Mouse (Mus musculus): ENCODE measurements at regions not wholly inside any gene's neighbourhood (a gene's known extent, or its start where the extent isn't known, plus 50 kb on each side); places are given as distances from the start of the nearest gene placed in this dataset.

- Histone ChIP-seq H3K36me3 (ENCODE audit: control insufficient read depth, insufficient read depth, low read length, poor library complexity, severe bottlenecking) (no peaks in the 10 kb centered on the region), H3K4me1 (ENCODE audit: control insufficient read depth in 2 of 2, insufficient read depth in 2 of 2, low read length in 2 of 2, poor library complexity in 1 of 2) (no peaks in the 10 kb centered on the region), H3K9ac (ENCODE audit: insufficient read depth, low read depth, low read length, poor library complexity, severe bottlenecking) (no peak overlapping the region), H3K27ac (ENCODE audit: insufficient read depth, low read depth, low read length, poor library complexity, severe bottlenecking) (no peak overlapping the region), H3K9me3 (ENCODE audit: control insufficient read depth, insufficient read depth, low read depth, low read length) (no peaks in the 10 kb centered on the region), H3K4me3 (ENCODE audit: insufficient read depth in 1 of 2, low read depth in 1 of 2, low read length in 2 of 2, poor library complexity in 1 of 2, severe bottlenecking in 1 of 2) (no peak overlapping the region)
- no peak for DNase-seq (ENCODE audit: low read depth, low spot score)
- no peak for TF ChIP-seq ZNF384 (IDR thresholded peaks at IDR 0.05; ENCODE audit: low read depth, low read length)
- TF ChIP-seq HCFC1 (IDR thresholded peaks at IDR 0.05; ENCODE audit: borderline replicate concordance, insufficient read depth, low read length), result no peak
- no peak for TF ChIP-seq CHD2 (IDR thresholded peaks at IDR 0.05; ENCODE audit: low read depth, low read length)
- no peak for TF ChIP-seq MAFK (IDR thresholded peaks at IDR 0.05; ENCODE audit: insufficient read depth, low read depth, low read length)
- TF ChIP-seq ZC3H11A (IDR thresholded peaks at IDR 0.05; ENCODE audit: borderline replicate concordance, low read depth, low read length), result no peak
- in situ Hi-C loops (cut with MboI; ENCODE audit: low sequenced_read_pairs in 2 of 2, unreplicated experiment in 2 of 2), result no loop called here
Observed at GRCm38 (mm10) chr17:45955481-45955880, 76.7 kb downstream of the Vegfa start.

GRCm38 (mm10) chr17:45954824-45955223 is 77.3 kb downstream of the Vegfa start:
- Histone ChIP-seq H3K4me3 (ENCODE audit: insufficient read depth in 1 of 2, low read depth in 1 of 2, low read length in 2 of 2, poor library complexity in 1 of 2, severe bottlenecking in 1 of 2) (no peak overlapping the region), H3K9ac (ENCODE audit: insufficient read depth, low read depth, low read length, poor library complexity, severe bottlenecking) (no peak overlapping the region), H3K9me3 (ENCODE audit: control insufficient read depth, insufficient read depth, low read depth, low read length) (no peaks in the 10 kb centered on the region), H3K27ac (ENCODE audit: insufficient read depth, low read depth, low read length, poor library complexity, severe bottlenecking) (no peak overlapping the region), H3K36me3 (ENCODE audit: control insufficient read depth, insufficient read depth, low read length, poor library complexity, severe bottlenecking) (no peaks in the 10 kb centered on the region), H3K4me1 (ENCODE audit: control insufficient read depth in 2 of 2, insufficient read depth in 2 of 2, low read length in 2 of 2, poor library complexity in 1 of 2) (no peaks in the 10 kb centered on the region)
- no peak for TF ChIP-seq CHD2 (IDR thresholded peaks at IDR 0.05; ENCODE audit: low read depth, low read length)
- TF ChIP-seq HCFC1 (IDR thresholded peaks at IDR 0.05; ENCODE audit: borderline replicate concordance, insufficient read depth, low read length), result no peak
- TF ChIP-seq ZC3H11A (IDR thresholded peaks at IDR 0.05; ENCODE audit: borderline replicate concordance, low read depth, low read length), result no peak
- no peak for TF ChIP-seq MAFK (IDR thresholded peaks at IDR 0.05; ENCODE audit: insufficient read depth, low read depth, low read length)
- no peak for TF ChIP-seq ZNF384 (IDR thresholded peaks at IDR 0.05; ENCODE audit: low read depth, low read length)
- no peak for DNase-seq (ENCODE audit: low read depth, low spot score)
- in situ Hi-C loops (cut with MboI; ENCODE audit: low sequenced_read_pairs in 2 of 2, unreplicated experiment in 2 of 2), result no loop called here

- no peaks in the 10 kb centered on the region for H3K36me3 ChIP-seq (ENCODE audit: control insufficient read depth, insufficient read depth, low read length, poor library complexity, severe bottlenecking)
- in situ Hi-C loops (cut with MboI; ENCODE audit: low sequenced_read_pairs in 2 of 2, unreplicated experiment in 2 of 2), result no loop called here
- H3K27ac ChIP-seq (ENCODE audit: insufficient read depth, low read depth, low read length, poor library complexity, severe bottlenecking), result no peak overlapping the region
- H3K4me1 ChIP-seq (ENCODE audit: control insufficient read depth in 2 of 2, insufficient read depth in 2 of 2, low read length in 2 of 2, poor library complexity in 1 of 2), result no peaks in the 10 kb centered on the region
- H3K9ac ChIP-seq (ENCODE audit: insufficient read depth, low read depth, low read length, poor library complexity, severe bottlenecking), result no peak overlapping the region
- H3K4me3 ChIP-seq (ENCODE audit: insufficient read depth in 1 of 2, low read depth in 1 of 2, low read length in 2 of 2, poor library complexity in 1 of 2, severe bottlenecking in 1 of 2), result no peak overlapping the region
- DNase-seq (ENCODE audit: low read depth, low spot score), result no peak
- H3K9me3 ChIP-seq (ENCODE audit: control insufficient read depth, insufficient read depth, low read depth, low read length), result no peaks in the 10 kb centered on the region
- no peak for TF ChIP-seq ZC3H11A (IDR thresholded peaks at IDR 0.05; ENCODE audit: borderline replicate concordance, low read depth, low read length)
- no peak for TF ChIP-seq CHD2 (IDR thresholded peaks at IDR 0.05; ENCODE audit: low read depth, low read length)
- TF ChIP-seq MAFK (IDR thresholded peaks at IDR 0.05; ENCODE audit: insufficient read depth, low read depth, low read length), result no peak
- TF ChIP-seq ZNF384 (IDR thresholded peaks at IDR 0.05; ENCODE audit: low read depth, low read length), result no peak
- TF ChIP-seq HCFC1 (IDR thresholded peaks at IDR 0.05; ENCODE audit: borderline replicate concordance, insufficient read depth, low read length), result no peak
Observed at GRCm38 (mm10) chr17:45953523-45953922, 78.6 kb downstream of the Vegfa start.

GRCm38 (mm10) chr17:45950533-45951164 is 81.5 kb downstream of the Vegfa start:
- H3K27ac ChIP-seq (ENCODE audit: insufficient read depth, low read depth, low read length, poor library complexity, severe bottlenecking), result no peak overlapping the region
- no peaks in the 10 kb centered on the region for H3K4me1 ChIP-seq (ENCODE audit: control insufficient read depth in 2 of 2, insufficient read depth in 2 of 2, low read length in 2 of 2, poor library complexity in 1 of 2)
- no peak overlapping the region for H3K9ac ChIP-seq (ENCODE audit: insufficient read depth, low read depth, low read length, poor library complexity, severe bottlenecking)
- no peaks in the 10 kb centered on the region for H3K9me3 ChIP-seq (ENCODE audit: control insufficient read depth, insufficient read depth, low read depth, low read length)
- in situ Hi-C loops (cut with MboI; ENCODE audit: low sequenced_read_pairs in 2 of 2, unreplicated experiment in 2 of 2), result no loop called here
- no peak overlapping the region for H3K4me3 ChIP-seq (ENCODE audit: insufficient read depth in 1 of 2, low read depth in 1 of 2, low read length in 2 of 2, poor library complexity in 1 of 2, severe bottlenecking in 1 of 2)
- DNase-seq (ENCODE audit: low read depth, low spot score), result no peak
- no peaks in the 10 kb centered on the region for H3K36me3 ChIP-seq (ENCODE audit: control insufficient read depth, insufficient read depth, low read length, poor library complexity, severe bottlenecking)
- no peak for TF ChIP-seq MAFK (IDR thresholded peaks at IDR 0.05; ENCODE audit: insufficient read depth, low read depth, low read length)
- TF ChIP-seq CHD2 (IDR thresholded peaks at IDR 0.05; ENCODE audit: low read depth, low read length), result no peak
- no peak for TF ChIP-seq ZC3H11A (IDR thresholded peaks at IDR 0.05; ENCODE audit: borderline replicate concordance, low read depth, low read length)

GRCm38 (mm10) chr17:45949141-45949540 is 83.0 kb downstream of the Vegfa start:
- no peak for TF ChIP-seq HCFC1 (IDR thresholded peaks at IDR 0.05; ENCODE audit: borderline replicate concordance, insufficient read depth, low read length)
- TF ChIP-seq CHD2 (IDR thresholded peaks at IDR 0.05; ENCODE audit: low read depth, low read length), result peak; percentile 65; the same call in 1 of the 2 replicates
- TF ChIP-seq ZC3H11A (IDR thresholded peaks at IDR 0.05; ENCODE audit: borderline replicate concordance, low read depth, low read length), result no peak
- no peak overlapping the region for H3K27ac ChIP-seq (ENCODE audit: insufficient read depth, low read depth, low read length, poor library complexity, severe bottlenecking)
- no peaks in the 10 kb centered on the region for H3K36me3 ChIP-seq (ENCODE audit: control insufficient read depth, insufficient read depth, low read length, poor library complexity, severe bottlenecking)
- in situ Hi-C loops (cut with MboI; ENCODE audit: low sequenced_read_pairs in 2 of 2, unreplicated experiment in 2 of 2), result no loop called here
- no peaks in the 10 kb centered on the region for H3K4me1 ChIP-seq (ENCODE audit: control insufficient read depth in 2 of 2, insufficient read depth in 2 of 2, low read length in 2 of 2, poor library complexity in 1 of 2)
- H3K9ac ChIP-seq (ENCODE audit: insufficient read depth, low read depth, low read length, poor library complexity, severe bottlenecking), result no peak overlapping the region
- DNase-seq (ENCODE audit: low read depth, low spot score), result no peak
- H3K9me3 ChIP-seq (ENCODE audit: control insufficient read depth, insufficient read depth, low read depth, low read length), result no peaks in the 10 kb centered on the region
- H3K4me3 ChIP-seq (ENCODE audit: insufficient read depth in 1 of 2, low read depth in 1 of 2, low read length in 2 of 2, poor library complexity in 1 of 2, severe bottlenecking in 1 of 2), result no peak overlapping the region
